Mouse (Mus musculus) urinary bladder, postnatal 4 days (tissue): Measurements from ENCODE around the gene Prickle2.
A peak's percentile ranks its signal among the peaks of the same experiment; 100 is the strongest.

ENCODE experiments used
- DNase-seq, 2 experiments: peaks; one replicate each; pipeline ENCODE4 v3.0.0; 2021 to 2022; ENCODE audit warnings: low spot score in 2 of 2

The Prickle2 gene

DNA sequence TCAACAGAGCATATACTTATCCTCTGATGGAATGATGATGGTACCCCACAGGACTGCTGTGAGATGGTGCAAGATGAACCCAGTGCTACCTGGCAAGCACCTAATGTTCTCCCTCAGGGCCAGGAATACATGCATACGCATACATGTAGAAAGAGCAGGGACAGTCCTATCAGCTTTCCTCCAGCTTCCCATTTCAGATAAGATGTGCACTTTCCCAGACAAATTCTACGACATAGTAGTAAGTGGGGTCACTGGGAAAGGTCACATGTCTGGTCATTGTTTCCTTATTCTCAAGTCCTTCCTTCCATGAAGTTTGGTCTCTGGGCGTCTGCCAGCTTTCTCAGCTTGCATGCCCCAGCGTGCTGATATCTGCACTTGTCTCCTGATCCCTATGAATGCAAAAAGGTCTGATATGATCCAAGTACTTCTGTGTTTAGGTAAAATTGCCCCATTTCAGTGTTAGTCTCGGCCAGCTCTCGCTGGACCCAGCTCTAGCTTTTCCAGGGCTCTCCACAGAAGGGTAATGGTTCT is 187.5 kb downstream of the Prickle2 start:
- DNase-seq = no peak

GRCm38 (mm10) chr6:92517002-92517401 is 189.0 kb downstream of the Prickle2 start:
- no peak for DNase-seq

DNA sequence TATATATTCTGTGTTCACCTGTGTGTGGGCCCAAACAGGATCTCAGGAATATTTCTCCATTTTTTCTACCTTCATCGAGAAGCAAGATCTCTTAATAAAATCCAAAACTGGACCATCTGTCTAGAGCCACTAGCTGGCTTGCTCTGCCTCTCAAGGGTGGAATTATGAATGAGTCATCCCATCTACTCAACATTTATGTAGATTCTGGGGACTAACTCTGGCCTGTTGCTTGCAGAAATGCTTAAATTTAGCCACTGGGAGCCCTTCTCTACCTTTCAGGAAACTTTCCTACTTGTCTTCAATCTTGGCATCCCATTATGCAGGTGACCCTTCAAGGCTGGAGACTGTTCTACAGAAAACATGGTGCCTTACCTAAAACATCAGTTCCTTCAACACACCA is 194.0 kb downstream of the Prickle2 start:
- DNase-seq = no peak

DNA sequence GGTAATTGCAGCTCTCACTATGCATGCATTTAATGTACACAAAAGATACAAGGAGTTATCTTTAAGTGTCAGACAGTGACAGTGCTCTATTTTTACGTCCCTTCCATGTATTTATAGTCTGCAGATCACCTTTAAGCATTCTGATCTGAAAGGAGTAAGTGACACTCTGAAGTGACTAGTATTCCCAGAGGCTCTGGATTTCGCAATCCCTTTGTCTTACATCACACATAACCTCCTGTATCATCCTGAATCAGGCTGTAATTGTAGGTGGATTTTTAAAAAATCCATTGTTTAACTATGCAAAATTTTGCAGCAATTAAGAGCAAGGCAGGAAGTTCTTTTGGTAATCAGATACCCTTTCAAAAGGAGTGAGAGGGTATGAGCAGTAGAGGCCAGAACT is 196.2 kb downstream of the Prickle2 start:
- no peak for DNase-seq

DNA sequence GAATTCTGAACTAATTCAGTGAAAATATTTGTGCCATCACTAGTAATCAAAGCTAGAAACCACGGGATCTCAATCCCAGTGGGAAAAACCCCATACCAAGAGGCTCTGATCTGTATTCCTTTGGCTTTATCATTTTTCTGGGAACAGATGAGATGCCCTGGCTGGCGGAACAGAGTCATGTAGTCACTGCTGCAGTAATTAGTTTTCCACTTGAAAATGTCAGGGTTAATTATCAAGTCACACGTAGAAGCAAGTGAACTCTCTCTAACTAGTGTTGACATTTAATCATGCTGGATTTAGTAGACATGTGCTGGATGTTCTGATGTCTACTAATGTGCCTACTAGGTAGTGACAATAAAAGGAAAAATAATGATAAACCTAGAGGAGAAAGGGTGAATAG is 199.7 kb downstream of the Prickle2 start:
- no peak for DNase-seq

DNA sequence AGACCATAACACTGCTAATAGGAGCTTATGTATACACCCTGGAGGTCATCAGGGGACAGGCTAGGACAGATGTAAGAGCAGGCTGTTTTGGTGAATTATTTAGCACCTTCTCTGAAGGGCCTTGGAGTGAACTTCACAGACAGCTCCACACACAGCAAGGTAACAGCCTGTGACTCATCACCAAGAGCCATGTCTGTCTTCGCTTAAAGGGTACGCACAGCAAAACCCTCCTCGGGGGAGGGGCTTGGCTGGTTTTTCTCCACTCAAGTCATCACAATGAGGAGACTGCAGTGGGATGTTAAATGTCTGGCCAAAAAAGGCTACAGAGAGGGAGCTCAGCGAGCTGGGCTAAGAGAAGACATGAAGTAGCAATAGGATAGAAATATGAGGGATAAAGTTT is 206.5 kb downstream of the Prickle2 start:
- no peak for DNase-seq

- no peak for DNase-seq
Measured at GRCm38 (mm10) chr6:92498574-92498973, 207.4 kb downstream of the Prickle2 start.

DNA sequence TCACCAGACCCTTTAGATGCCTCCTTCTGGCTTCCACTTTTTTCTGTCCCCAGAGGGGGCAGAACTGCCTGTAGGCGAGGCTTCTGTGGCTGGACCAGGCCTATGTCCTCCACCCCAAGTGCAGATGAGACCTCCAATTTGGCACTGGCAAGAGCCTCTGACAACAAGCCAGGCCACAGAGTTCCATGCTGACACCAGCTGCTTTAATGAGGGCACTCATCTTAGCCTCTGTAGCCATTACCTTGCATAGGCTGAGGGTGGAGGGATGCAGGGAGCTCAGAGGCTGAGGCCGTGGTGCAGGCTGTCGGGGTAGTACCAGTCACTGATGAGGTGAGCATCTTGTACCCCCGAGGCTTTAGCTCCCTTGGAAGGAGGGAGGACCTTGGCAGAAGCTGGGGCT is 208.7 kb downstream of the Prickle2 start:
- DNase-seq = no peak

GRCm38 (mm10) chr6:92495500-92495899 is 210.5 kb downstream of the Prickle2 start:
- DNase-seq = no peak

- no peak for DNase-seq
Measured at GRCm38 (mm10) chr6:92481690-92481956, 224.3 kb downstream of the Prickle2 start.

DNA sequence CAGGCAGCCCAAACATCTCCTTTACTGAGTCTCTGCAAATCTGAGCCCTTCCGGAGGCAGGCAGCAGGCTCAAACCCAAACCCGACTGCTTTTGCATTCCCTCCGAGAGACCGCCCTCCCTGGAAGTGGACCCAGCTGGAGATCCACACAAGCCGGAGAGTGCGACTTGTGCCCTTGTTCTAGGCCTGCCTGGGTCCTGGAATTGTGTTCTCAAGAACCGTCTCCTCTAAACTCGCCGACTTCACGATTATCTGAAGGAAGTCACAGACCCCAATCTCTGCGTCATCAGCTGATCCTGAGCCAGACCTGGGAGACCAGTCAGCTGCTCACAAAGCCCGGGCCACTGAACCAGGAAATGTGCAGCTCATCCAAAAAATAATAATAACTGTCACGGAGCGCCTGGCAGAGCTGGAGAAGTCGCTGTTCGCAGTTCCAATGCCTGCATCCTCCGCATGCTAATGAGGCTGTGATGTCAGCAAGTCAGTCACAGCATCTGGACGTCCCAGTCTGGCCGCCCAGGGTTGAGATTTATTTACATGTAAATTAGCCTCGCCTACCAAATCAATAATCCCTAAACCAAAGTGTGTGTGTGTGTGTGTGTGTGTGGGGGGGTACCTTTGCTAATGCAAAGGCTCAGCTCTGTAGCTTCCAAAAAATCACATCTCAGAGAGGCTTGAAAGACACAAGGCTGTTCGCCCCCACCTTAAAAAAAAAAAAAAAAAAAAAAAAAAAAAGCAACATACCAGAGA is 224.8 kb downstream of the Prickle2 start:
- DNase-seq = peak; percentile 58 to 67

DNA sequence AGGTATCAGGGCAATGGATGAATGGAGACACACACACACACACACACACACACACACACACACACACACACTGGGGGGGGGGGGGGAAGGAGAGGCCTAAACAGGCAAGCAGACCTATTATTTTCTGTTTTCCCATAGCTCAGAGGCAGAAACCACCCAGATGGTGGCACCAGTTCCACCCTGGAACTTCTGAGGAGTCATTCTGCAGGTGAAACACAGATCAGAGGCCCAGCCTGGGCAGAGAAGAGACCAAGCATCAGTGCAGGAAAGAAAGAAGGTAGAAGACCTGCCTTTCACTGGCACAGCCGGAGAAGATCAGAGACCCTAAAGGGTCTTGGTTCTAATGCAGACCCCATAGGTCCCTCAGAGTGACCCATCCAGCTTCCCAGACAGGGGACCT is 227.3 kb downstream of the Prickle2 start:
- no peak for DNase-seq

- DNase-seq = no peak
Measured at GRCm38 (mm10) chr6:92477621-92478020, 228.3 kb downstream of the Prickle2 start.

DNA sequence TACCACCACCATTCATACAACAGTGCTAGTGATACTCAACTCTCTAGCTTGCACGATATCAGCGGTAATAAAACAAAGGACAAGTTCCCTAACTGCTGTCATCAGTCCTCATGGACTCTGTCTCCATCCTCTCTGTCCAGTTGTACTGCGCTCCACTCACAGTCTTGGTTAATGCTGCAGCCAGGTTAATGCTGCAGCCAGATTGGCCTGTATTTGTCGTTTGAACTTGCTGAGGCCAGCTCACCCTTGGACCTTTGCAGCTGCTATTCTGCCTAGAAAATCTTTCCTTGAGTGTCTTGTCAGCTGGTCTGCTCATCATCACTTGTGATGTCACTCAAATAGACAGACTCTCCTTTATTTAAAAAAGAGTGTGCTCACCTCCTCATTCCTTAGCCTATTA is 236.5 kb downstream of the Prickle2 start:
- no peak for DNase-seq

- no peak for DNase-seq
Measured at GRCm38 (mm10) chr6:92468892-92469291, 237.1 kb downstream of the Prickle2 start.

DNA sequence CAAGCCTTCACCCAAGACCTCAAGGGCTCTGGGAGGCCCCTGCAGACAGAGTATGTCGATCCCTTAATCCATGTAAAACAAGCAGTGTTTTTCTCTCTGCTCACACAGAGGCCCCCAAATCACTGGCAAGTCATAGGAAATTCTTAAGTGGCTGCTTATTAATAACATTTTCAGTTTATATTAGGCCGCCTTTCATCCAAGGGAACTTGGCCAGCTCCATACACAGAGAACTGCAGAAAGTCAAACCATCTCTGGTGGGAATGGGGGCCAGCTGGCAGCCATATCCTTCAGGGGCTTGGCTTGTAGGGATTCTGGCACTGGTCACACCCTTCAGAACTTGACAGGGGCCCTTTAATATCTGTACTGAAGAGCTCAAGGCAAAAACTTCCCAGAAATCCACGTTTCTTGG is 237.6 kb downstream of the Prickle2 start:
- DNase-seq = peak in 1 of 2 experiments; percentile 65

DNA sequence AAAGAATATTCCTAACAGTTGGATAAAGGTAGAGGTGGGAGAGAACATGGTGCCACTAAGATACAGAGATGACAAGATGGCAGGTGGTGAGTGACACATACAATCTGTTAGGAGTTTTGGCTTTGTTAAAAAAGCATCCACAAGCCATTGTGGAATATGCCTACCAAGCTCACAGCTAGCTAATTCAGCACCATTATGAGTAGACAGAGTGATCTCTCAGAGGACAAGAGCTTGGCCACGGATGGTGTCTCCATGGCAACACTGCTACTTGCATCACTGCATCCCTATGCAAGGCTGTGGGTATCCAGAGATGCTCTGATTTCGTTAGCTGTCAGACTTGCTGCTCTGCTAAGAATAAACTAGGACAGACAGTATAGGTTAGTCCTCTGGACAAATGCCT is 238.6 kb downstream of the Prickle2 start:
- no peak for DNase-seq

DNA sequence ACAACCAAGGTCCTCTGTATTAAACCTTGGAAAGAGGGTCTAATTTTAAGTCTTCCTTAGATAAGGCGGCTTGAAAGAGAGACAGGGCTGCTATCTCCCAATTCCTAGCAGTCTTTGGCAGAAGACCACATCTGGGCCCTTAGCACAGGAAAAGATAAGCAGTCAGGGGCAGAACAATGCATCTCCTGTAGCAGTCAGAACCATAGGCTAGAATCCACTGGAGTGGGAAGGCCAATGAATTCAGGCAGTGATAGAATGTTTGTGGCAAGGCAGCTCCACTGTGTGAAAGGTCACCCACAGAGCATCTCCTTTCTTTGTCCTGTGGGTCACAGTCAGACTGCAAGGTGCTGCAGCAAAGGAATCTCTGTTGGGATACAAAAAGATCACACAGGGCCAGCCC is 240.3 kb downstream of the Prickle2 start:
- DNase-seq = no peak

GRCm38 (mm10) chr6:92464781-92465337 is 241.1 kb downstream of the Prickle2 start:
- DNase-seq = no peak

GRCm38 (mm10) chr6:92463768-92464167 is 242.2 kb downstream of the Prickle2 start:
- no peak for DNase-seq

- DNase-seq = no peak
Measured at GRCm38 (mm10) chr6:92460750-92461149, 245.2 kb downstream of the Prickle2 start.

DNA sequence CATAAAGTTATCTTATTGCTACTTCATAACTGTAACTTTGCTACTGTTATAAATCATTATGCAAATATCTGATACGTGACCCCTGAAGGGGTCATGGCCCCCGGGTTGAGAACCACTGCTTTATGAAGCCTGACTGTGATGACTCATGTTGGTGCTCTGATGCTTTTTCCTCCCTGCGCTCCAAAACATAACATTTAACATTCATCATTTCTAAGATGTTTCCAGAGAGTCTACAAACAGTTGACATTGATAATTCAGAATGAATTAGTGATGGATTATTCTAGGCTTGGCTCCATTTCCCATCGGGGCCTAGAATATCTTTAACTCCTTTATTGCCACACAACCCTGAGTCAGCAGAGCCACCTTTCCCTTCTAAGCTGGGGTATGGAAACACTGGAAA is 247.9 kb downstream of the Prickle2 start:
- DNase-seq = no peak

DNA sequence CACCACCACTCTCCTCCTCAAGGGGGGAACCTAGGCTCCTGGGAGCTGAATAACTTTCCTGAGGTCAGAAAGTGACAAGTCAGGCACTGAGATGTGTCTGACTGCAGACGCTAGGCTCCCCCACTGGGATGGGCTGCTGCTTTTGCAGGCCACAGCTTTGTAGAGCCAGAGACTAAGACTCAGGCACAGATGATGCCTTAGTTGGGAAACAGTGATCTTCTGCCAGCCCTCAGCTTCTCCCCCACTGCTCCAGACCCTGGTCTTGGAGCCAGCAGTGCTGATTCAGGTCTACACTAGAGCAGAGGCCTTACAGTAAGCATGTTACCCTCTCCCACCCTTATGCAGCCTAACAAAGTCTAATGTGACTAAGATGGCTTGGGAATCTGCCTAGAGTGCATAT is 254.5 kb downstream of the Prickle2 start:
- DNase-seq = no peak

DNA sequence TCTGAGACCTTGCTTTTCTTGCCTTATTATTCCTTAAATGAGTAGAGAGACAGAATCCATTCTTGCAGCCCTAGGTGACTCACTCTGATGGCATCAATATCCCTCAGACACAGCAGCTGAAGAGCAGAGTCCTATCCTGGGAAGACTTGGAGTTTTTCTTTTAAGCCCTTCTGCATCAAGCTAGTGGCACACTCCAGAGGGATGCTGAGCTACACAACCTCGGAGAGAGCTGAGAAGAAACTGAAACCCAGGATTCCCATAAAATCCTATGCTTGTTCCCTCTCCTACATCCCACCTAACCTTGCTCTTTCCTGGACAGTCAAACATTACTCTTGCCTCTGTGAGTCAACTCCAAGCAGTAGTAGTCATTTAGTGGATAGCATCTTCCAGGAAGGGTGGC is 256.0 kb downstream of the Prickle2 start:
- no peak for DNase-seq
